Mouse (Mus musculus) thymus, adult 18-20 months (tissue): ENCODE data around the gene Vps26a.
A peak's percentile ranks its signal among the peaks of the same experiment; 100 is the strongest.

Source experiments
- DNase-seq, 2 experiments: peaks; one replicate each; pipeline ENCODE4 v3.0.0; 2022; ENCODE audit warnings: mixed read lengths in 2 of 2

Vps26a gene

DNA sequence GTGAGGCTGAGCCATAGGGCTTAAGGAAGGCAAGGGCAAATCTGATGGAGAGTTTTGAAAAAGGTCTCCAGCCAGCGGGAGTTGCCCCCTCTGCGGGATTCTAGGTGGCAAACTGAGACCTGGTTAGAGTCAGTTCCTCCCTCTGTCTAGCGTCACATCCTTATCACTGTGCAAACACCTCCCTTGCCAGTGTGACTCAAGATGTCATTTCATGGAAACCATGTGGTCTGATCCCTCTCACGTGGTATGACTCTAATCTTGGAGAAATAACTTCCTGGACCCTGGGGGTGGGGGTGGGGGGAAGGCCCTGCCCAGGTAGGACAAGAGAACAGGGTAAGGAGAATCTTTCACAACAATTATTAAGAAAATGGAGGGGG, 73.0 kb downstream of the Vps26a start:
- DNase-seq: no peak

- DNase-seq: no peak
These were observed 73.5 kb downstream of the Vps26a start for GRCm38 (mm10) chr10:62412906-62413605.

GRCm38 (mm10) chr10:62411431-62412410, 74.9 kb downstream of the Vps26a start:
- DNase-seq: no peak

DNA sequence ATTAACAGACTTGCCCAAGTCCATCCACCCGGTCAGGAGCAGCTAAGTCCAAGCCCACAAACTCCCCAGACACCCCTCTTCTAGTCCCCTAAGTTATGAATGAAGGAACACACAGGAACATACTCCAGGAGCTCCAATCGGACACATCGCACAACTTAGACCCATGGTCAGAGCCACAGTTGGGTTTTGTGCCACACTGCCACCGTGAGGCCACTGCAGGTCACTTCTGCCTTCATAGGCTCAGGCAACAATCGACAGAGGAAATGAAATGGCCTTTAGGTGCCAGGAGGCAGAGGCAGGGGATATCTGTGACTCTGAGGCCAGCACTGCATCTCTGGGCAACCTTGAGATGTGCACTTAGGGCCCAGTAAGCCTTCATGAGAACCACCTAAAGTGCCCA, 75.7 kb downstream of the Vps26a start:
- DNase-seq: peak; percentile 17 to 25
